Mouse (Mus musculus) cortical plate, adult 2 months (tissue): ENCODE results near the gene Rpl3l. TPM values are rescaled to one million over a fixed set of nuclear protein-coding genes. Genes with fewer than 3 reads are reported as not detected.
"Not testable (repeated sequence)": the region's sequence is repeated elsewhere in the genome, so short reads cannot be mapped to it uniquely, and the experiment has no call there.

Experiments used
- H3K27ac ChIP-seq: fragments of 200-500 bp; 2 replicates; pipeline ENCODE4 v1.5.1; 2012; ENCODE audit warnings: low read length, control low read depth, inconsistent platforms; ENCODE audit not compliant: insufficient read depth
- H3K4me1 ChIP-seq: fragments of 200-500 bp; 2 replicates; pipeline ENCODE4 v1.6.1; 2011; ENCODE audit warnings: low read length; ENCODE audit not compliant: control insufficient read depth, insufficient read depth
- H3K4me3 ChIP-seq: fragments of 200-500 bp; 2 replicates; pipeline ENCODE4 v1.5.1; 2011; ENCODE audit warnings: mild to moderate bottlenecking, low read length, control low read depth; ENCODE audit not compliant: insufficient read depth
- CTCF ChIP-seq: fragments of 200-500 bp; IDR thresholded peaks from 2 replicates; pipeline ENCODE4 v1.5.1; 2011; ENCODE audit warnings: mild to moderate bottlenecking, control low read depth, low read length; ENCODE audit not compliant: insufficient read depth; ENCODE audit errors: extremely low read depth
- POLR2A ChIP-seq: fragments of 200-500 bp; IDR thresholded peaks from 2 replicates; pipeline ENCODE4 v1.6.1; 2011; ENCODE audit warnings: mild to moderate bottlenecking, low read length, control low read depth; ENCODE audit not compliant: insufficient read depth; ENCODE audit errors: extremely low read depth
- polyA plus RNA-seq: library from polyadenylated mRNA; depleted of rRNA; stranded (reverse); fragments of >200 nt; gene quantifications from 2 replicates; pipeline ENCODE4 v1.2.3, GENCODE M21; 2012

The Rpl3l gene
- polyA plus RNA-seq, 1 experiment: 0.48 TPM

DNA sequence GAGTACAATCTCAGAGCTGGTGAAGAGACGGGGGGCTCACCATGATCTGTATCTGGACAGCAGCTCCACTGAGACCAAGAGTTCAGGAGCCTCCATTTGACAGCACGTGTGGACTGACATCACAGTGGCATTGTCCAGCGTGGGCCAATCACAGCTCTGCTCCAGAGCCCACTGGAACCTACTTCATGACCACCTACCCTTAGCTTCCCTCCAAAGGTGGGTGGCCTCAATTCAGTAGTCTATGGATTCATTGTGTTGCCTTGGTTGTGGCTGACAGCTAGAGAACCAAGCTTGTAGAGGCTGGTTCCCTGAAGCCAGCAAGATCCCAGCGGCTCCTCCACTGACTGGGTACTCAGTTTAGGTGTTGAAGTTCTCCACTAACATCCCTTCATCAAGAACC is 9.7 kb upstream of the Rpl3l start, which contains the start of the genes Rnf151 and Rps2:
Rnf151 (minus strand) TSS at position 121 of the 400 bp plus-strand sequence.
Rps2 (plus strand) TSS at position 174 of the 400 bp plus-strand sequence.
- TF ChIP-seq POLR2A: no peak
- TF ChIP-seq CTCF: no peak
- Histone ChIP-seq H3K4me3 (no peak within 1 kb of the TSS; the same call in 1 of the 2 replicates), H3K27ac (no peak within 1 kb of the TSS), H3K4me1 (peaks cover 2% of the 10 kb centered on the region; the same call in 1 of the 2 replicates)

DNA sequence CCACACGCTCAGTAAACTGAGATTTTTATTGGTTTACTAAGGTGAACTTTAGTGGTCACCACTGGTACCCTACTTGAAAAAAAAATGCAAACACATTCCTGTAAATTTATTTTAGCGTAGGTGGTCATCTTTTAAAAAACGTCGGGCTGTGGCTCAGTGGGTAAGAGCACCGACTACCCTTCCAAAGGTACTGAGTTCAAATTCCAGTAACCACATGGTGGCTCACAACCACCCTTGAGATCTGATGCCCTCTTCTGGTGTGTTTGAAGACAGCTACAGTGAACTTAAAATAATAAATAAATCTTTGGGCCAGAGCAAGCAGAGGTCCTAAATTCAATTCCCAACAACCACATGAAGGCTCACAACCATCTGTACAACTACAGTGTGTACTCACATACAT is 8.7 kb upstream of the Rpl3l start:
- not testable (repeated sequence) for H3K27ac ChIP-seq, H3K4me1 ChIP-seq
- H3K4me3 ChIP-seq: peak overlapping the region; percentile 51

GRCm38 (mm10) chr17:24719494-24720222 is 8.0 kb upstream of the Rpl3l start:
- TF ChIP-seq POLR2A (peak; percentile 99), CTCF (no peak)
- Histone ChIP-seq H3K4me3 (peak overlapping the region; percentile 51), H3K27ac (no peak overlapping the region), H3K4me1 (peaks cover 5% of the 10 kb centered on the region; the same call in 1 of the 2 replicates)

- H3K27ac ChIP-seq, H3K4me1 ChIP-seq: not testable (repeated sequence)
- H3K4me3 ChIP-seq: peak overlapping the region; percentile 51
These were observed 7.0 kb upstream of the Rpl3l start for GRCm38 (mm10) chr17:24720616-24721015.

GRCm38 (mm10) chr17:24721383-24721955 is 6.2 kb upstream of the Rpl3l start:
- TF ChIP-seq POLR2A: 0 out of 2 replicates have a peak, but pooled peaks have one; percentile 31
- H3K27ac ChIP-seq: not testable (repeated sequence)

GRCm38 (mm10) chr17:24722220-24722924 is 5.2 kb upstream of the Rpl3l start:
- TF ChIP-seq CTCF (no peak), POLR2A (0 out of 2 replicates have a peak, but pooled peaks have one; percentile 1)
- no peak overlapping the region for H3K27ac ChIP-seq
- H3K4me1 ChIP-seq: peaks cover 5% of the 10 kb centered on the region; the same call in 1 of the 2 replicates
- no peak overlapping the region for H3K4me3 ChIP-seq

More at GRCm38 (mm10) chr17:24721383-24721955, 6.2 kb upstream of the Rpl3l start:
- H3K4me3 ChIP-seq: 0 out of 2 replicates have a peak overlapping the region, but pooled peaks have one; percentile 51
- not testable (repeated sequence) for H3K4me1 ChIP-seq

GRCm38 (mm10) chr17:24723122-24723880 is 4.3 kb upstream of the Rpl3l start:
- H3K4me1 ChIP-seq: peaks cover 5% of the 10 kb centered on the region; the same call in 1 of the 2 replicates
- no peak overlapping the region for H3K27ac ChIP-seq
- H3K4me3 ChIP-seq: peak overlapping the region; percentile 68
- TF ChIP-seq POLR2A (no peak), CTCF (no peak)

- no peak for TF ChIP-seq CTCF
- TF ChIP-seq POLR2A: no peak
- H3K4me3 ChIP-seq: peak overlapping the region; percentile 68
- peaks cover 5% of the 10 kb centered on the region; the same call in 1 of the 2 replicates for H3K4me1 ChIP-seq
- H3K27ac ChIP-seq: peak overlapping the region; percentile 48; the same call in 1 of the 2 replicates
These were observed 3.8 kb upstream of the Rpl3l start for GRCm38 (mm10) chr17:24723881-24724180.

GRCm38 (mm10) chr17:24724184-24724583 is 3.4 kb upstream of the Rpl3l start, which contains the start of gene Ndufb10:
Gene Ndufb10, minus strand, starts transcription at chr17:24724478.
- H3K4me3 ChIP-seq: peak within 1 kb of the TSS; percentile 68
- peak; percentile 95 for TF ChIP-seq CTCF
- peak; percentile 95 for TF ChIP-seq POLR2A
- peaks cover 5% of the 10 kb centered on the region; the same call in 1 of the 2 replicates for H3K4me1 ChIP-seq
- peak within 1 kb of the TSS; percentile 48; the same call in 1 of the 2 replicates for H3K27ac ChIP-seq
